In the genomic region with DNA sequence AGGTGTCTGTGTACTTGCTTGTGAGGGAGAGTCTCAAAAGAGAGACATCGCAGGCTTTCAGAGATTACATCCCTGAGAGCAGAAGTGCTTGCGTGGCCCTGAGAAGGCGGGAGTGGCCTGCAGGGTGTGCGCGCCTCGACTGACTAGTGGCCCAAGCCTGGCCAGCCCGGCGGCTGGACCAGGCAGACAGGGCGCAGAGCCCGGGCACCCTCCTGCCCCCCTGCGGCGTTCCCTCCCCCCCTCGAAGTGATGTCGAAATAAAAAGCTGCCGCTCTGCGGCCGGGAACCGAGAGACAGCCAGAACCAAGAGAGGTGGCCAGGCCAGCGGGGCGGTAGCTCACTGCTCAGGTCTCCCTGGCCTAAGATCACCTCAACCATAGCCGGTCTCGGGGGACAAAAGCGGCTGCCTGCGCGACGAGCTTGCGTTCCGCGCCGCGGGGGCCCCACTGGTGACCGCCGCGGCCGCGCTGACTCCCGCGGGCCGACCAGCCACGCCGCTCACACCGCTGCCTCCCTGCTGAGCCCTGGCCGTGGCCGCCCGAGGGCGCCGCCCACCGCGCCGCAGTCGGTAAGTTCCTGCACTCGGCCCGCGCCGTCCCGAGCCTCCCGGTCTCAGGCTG, we compare ENCODE assay signal across 7 mouse cellular contexts. TPM values are rescaled to one million over a fixed set of nuclear protein-coding genes. Genes with fewer than 3 reads are reported as not detected.
DNase-seq lines count a peak whose midpoint lies in the region; ATAC-seq lines count a peak whose summit lies in the region.

A gene (plus strand): TSS at position 459 of the 620 bp plus-strand sequence.

- peaks cover 90% of the 10 kb centered on the region for H3K27me3 ChIP-seq in heart, embryonic 16.5 days (ENCODE audit: control insufficient read depth, insufficient read depth, low read length)
- H3K27me3 ChIP-seq in limb, embryonic 10.5 days (ENCODE audit: low read depth, poor library complexity, severe bottlenecking), result peaks cover 100% of the 10 kb centered on the region
- peaks cover 93% of the 10 kb centered on the region for H3K27me3 ChIP-seq in midbrain, embryonic 14.5 days (ENCODE audit: control insufficient read depth, insufficient read depth, low read length)

- no peaks in the 10 kb centered on the region for H3K9me3 ChIP-seq in heart, embryonic 16.5 days (replicated peaks; ENCODE audit: control insufficient read depth, low read length)
- no peaks in the 10 kb centered on the region for H3K9me3 ChIP-seq in limb, embryonic 10.5 days (replicated peaks)
- no peaks in the 10 kb centered on the region for H3K9me3 ChIP-seq in midbrain, embryonic 14.5 days (ENCODE audit: control insufficient read depth, low read length)

- H3K27ac ChIP-seq in heart, embryonic 16.5 days (ENCODE audit: low read length), result no peak within 1 kb of the TSS
- H3K27ac ChIP-seq in limb, embryonic 10.5 days, result peak within 1 kb of the TSS; percentile 20
- peak within 1 kb of the TSS; percentile 86 for H3K27ac ChIP-seq in midbrain, embryonic 14.5 days (replicated peaks; ENCODE audit: low read depth, low read length)

- H3K9ac ChIP-seq in heart, embryonic 16.5 days (ENCODE audit: low read length), result peak within 1 kb of the TSS; percentile 64
- H3K9ac ChIP-seq in midbrain, embryonic 14.5 days (replicated peaks; ENCODE audit: low read length), result peak within 1 kb of the TSS; percentile 70

- H3K36me3 ChIP-seq in heart, embryonic 16.5 days (ENCODE audit: control insufficient read depth, insufficient read depth), result no peaks in the 10 kb centered on the region
- H3K36me3 ChIP-seq in limb, embryonic 10.5 days, result no peaks in the 10 kb centered on the region
- H3K36me3 ChIP-seq in midbrain, embryonic 14.5 days (ENCODE audit: control insufficient read depth, insufficient read depth, low read length), result no peaks in the 10 kb centered on the region

- 4% methylated on average over 47 of the region's 57 CpGs for WGBS in heart, embryonic 16.5 days
- WGBS in limb, embryonic 10.5 days, result under 1% methylated on average over 57 of the region's 57 CpGs
- WGBS in midbrain, embryonic 14.5 days, result under 1% methylated on average over 52 of the region's 57 CpGs

- peak within 1 kb of the TSS; percentile 76 for H3K4me2 ChIP-seq in heart, embryonic 16.5 days (ENCODE audit: low read depth, low read length)
- H3K4me2 ChIP-seq in midbrain, embryonic 14.5 days (ENCODE audit: low read length), result peak within 1 kb of the TSS; percentile 61

- H3K4me1 ChIP-seq in heart, embryonic 16.5 days (ENCODE audit: control insufficient read depth, insufficient read depth, low read length), result peaks cover 27% of the 10 kb centered on the region
- H3K4me1 ChIP-seq in limb, embryonic 10.5 days, result peaks cover 60% of the 10 kb centered on the region
- H3K4me1 ChIP-seq in midbrain, embryonic 14.5 days (ENCODE audit: control insufficient read depth, insufficient read depth, low read length), result peaks cover 43% of the 10 kb centered on the region

- no peak for ATAC-seq in heart, embryonic 16.5 days (replicated peaks; ENCODE audit: extremely low read depth, insufficient read depth, low FRiP score)
- ATAC-seq in midbrain, embryonic 14.5 days (ENCODE audit: low FRiP score, low TSS enrichment), result no peak

- peak within 1 kb of the TSS; percentile 52 for H3K4me3 ChIP-seq in heart, embryonic 16.5 days (ENCODE audit: low read length)
- peak within 1 kb of the TSS; percentile 45 for H3K4me3 ChIP-seq in limb, embryonic 10.5 days
- peak within 1 kb of the TSS; percentile 42 for H3K4me3 ChIP-seq in midbrain, embryonic 14.5 days (replicated peaks; ENCODE audit: low read depth, low read length)

- DNase-seq in adrenal gland, adult 2 months, result peak; percentile 74
- DNase-seq in embryo, embryonic 11 days, result peak; percentile 42
- peak; percentile 68 for DNase-seq in limb, embryonic 10.5 days (ENCODE audit: low spot score)
- DNase-seq in midbrain, embryonic 14.5 days, result peak; percentile 67
- no peak for DNase-seq in c-Kit-positive CD71-positive TER-119-positive erythroid progenitor cells, embryonic 14.5 days (ENCODE audit: low spot score)
- DNase-seq in layer of hippocampus, postnatal 25 days (ENCODE audit: extremely low spot score in 1 of 2, low spot score in 1 of 2), result no peak

RNA-seq across cellular contexts. Expression of the gene that starts here (rescaled TPM):
- 10 to 100 TPM; 23.0 to 52.6 TPM for total RNA-seq in adrenal gland, adult 2 months (2021)
- polyA plus RNA-seq in adrenal gland, adult 2 months (2012; rRNA removed), result 167 and 184 TPM in 2 replicates
- 14.9 and 15.5 TPM in 2 replicates for polyA plus RNA-seq in heart, embryonic 16.5 days (2015; fragmentation: Nextera tagmentation; extraction: Ambion mirVana)
- 6.8 and 9.0 TPM in 2 replicates for polyA plus RNA-seq in limb, embryonic 10.5 days (2016; fragmentation: Nextera tagmentation; extraction: Ambion mirVana)
- polyA plus RNA-seq in midbrain, embryonic 14.5 days (2014; fragmentation: Nextera tagmentation; extraction: Ambion mirVana), result 15.4 and 23.0 TPM in 2 replicates
- total RNA-seq in layer of hippocampus, postnatal 25 days (2021), result 1 to 10 TPM; 4.7 to 6.2 TPM

Comparison
In these comparisons a context has a peak if more than half of its experiments do, and no peak if none do; other contexts are left out.
1. DNase-seq: peak in adrenal gland, adult 2 months (single experiment), embryo, embryonic 11 days (single experiment), limb, embryonic 10.5 days (single experiment) and midbrain, embryonic 14.5 days (single experiment); none in c-Kit-positive CD71-positive TER-119-positive erythroid progenitor cells, embryonic 14.5 days (single experiment) and layer of hippocampus, postnatal 25 days (0 of 2).
2. Peak in every context shown above with its lines, with median percentiles within 50 percentile points of each other: H3K4me3 ChIP-seq.